Mouse (Mus musculus) brain, embryonic 14.5 days (tissue): ENCODE results near the gene Ston1. TPM values are rescaled to one million over a fixed set of nuclear protein-coding genes. Genes with fewer than 3 reads are reported as not detected.
A peak's percentile ranks its signal among the peaks of the same experiment; 100 is the strongest.

Experiments used
- DNase-seq: peaks from one replicate; pipeline ENCODE4 v3.0.0-alpha.2; 2011; ENCODE audit warnings: low read depth
- CTCF ChIP-seq: fragments of 200-500 bp; IDR thresholded peaks from 2 replicates; pipeline ENCODE4 v1.5.1; 2012; ENCODE audit warnings: inconsistent platforms, mild to moderate bottlenecking, moderate library complexity, borderline replicate concordance; ENCODE audit not compliant: insufficient read depth, insufficient read length; ENCODE audit errors: extremely low read depth
- POLR2A ChIP-seq: fragments of 200-500 bp; IDR thresholded peaks from 2 replicates; pipeline ENCODE4 v1.6.1; 2012; ENCODE audit warnings: mild to moderate bottlenecking, inconsistent platforms, borderline replicate concordance; ENCODE audit not compliant: poor library complexity, insufficient read depth, insufficient read length, severe bottlenecking; ENCODE audit errors: extremely low read depth
- polyA plus RNA-seq: library from polyadenylated mRNA; depleted of rRNA; stranded (reverse); fragments of >200 nt; gene quantifications from 2 replicates; pipeline ENCODE4 v1.2.3, GENCODE M21; 2012; rRNA removed

Gene Ston1
- 6.0 and 10.0 TPM in 2 replicates for polyA plus RNA-seq

DNA sequence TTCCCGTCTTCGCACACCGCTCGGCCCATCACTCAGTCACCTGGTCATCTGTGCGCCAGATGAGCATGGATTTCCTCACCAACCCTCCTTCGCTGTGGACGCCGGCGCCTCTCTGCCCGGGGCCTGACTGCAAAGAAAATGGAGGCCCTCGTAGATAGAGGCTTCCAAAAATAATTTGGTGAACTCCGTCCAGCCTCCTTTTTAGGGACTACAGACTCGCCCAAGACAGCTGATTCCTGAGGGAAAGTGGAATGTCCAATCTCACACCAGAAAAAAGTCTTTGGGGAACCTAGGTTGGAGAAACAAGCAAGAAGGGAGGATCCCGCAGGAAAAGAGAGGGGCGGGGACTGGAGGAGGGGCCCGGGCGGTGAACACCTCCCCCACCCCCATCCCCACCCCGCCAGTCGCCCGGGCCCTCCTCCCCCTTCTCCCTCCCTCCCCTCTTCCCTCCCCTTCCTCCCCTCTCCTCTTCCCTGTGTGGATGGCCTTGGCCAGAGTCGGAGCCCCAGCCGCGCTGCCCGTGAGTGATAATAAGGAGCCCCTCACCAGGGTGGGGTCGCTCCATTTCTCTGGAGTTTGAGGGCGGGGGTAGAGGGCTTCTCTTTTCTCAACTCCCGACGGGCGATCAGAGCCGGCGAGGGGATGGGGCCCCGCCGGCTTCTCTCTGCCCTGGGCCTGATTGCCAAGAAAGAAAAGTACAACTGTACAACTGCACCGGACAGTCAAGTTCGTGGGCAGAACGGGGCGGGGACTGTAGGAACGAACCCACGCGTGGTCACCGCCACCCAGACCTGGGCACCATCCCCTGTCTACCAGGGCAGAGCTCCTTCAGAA is at the start of gene Ston1:
TSS of gene Ston1 (plus strand) at position 463 of the 834 bp plus-strand sequence.
- TF ChIP-seq CTCF = no peak
- no peak for TF ChIP-seq POLR2A
- DNase-seq = peak; percentile 81

DNA sequence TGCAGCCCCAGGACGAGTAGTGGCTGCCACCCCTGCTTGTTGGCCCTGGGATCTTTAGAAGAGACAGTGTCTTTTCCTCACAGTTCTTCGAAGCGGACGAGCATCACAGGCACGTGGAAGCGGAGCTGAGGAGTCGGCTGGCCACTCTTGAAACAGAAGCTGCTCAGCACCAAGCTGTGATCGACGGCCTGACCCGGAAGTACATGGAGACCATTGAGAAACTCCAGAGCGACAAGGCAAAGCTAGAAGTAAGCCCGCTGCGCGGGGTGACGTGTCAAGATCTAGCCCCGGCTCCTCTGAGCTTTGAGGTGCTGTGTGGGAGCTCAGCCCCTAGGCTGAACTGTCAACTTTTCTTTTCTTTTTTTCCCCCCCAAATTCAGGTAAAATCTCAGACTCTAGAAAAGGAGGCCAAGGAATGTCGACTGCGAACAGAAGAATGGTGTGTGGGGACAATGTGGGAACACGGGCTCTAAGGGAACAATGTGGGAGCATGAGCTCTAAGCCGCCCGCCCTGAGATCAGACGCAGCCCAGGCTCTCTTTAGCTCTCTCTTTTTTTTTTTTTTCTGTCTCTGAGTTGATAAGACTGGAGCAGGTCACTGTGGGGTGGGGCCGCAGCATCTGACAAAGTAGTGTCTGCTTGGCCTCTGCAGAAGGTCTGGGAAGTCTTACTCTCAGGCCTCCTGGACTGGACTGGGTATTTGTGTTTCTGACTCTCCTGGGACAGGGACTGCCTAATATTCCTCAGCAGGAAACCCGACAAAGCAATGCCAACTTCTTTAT is 47.9 kb upstream of the Ston1 start:
- TF ChIP-seq POLR2A = no peak
- DNase-seq = no peak

DNA sequence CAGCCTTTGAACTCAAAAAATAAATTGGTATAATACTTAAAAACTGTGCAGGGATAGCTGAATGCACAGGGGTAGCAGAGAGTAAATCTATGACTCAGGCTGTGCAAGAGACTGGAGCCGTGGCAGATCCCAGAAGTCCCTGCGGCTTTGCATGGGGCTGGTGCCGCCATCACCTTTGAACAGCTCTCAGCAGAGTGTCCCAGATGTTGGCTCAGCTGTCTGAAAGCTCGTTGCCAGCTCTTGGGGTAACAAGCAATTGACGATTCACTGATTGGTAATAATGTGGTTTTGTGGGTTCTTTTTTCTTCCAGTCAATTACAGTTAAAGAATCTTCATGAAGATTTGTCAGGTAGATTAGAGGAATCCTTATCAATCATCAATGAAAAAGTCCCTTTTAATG is 47.1 kb upstream of the Ston1 start:
- no peak for DNase-seq
- TF ChIP-seq CTCF (no peak), POLR2A (no peak)

DNA sequence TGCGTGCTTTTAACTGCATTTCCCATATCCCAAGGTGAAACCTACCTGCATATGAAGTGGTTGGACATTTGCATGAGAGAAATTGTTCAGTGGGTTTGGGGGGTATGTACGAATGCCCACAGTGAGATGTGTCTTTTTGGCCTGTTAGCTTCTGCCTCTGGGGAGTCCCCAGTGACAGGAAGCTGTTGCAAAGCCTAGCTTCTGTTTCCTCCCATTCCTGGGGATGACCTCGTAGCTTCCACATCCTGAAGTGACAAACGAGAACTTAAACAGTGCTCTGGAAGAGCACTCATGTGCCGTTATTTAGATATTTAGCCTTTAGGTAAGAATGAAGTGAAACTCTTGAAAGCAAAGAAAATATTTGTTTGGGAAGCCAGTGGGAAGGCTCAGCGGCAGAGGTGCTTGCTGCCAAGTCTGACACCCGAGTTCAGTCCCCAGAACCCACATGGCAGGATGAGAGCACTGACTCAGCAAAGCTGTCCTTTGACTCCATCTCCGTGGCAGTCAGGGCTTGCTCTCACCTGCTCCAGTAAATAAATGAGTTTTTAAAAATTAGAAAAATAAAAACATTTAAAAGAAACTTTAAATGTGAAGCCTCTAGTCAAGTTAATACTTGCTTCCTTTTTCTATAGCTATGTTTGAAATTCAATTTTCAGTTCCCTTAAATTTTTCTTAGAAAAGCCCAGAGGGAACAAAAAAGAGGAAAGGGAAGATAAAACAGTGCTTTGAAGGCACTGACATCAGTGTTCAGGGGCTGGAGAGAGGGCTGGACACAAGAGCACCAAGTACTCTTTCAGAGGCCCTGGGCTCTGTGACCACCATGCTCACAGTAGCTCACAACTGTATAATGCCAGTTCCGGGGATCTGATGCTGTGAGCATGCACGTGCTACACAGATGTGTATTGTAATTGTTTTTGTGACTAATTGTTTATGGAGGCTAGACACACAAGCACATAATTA is 46.2 kb upstream of the Ston1 start:
- TF ChIP-seq POLR2A = no peak
- no peak for TF ChIP-seq CTCF
- no peak for DNase-seq

DNA sequence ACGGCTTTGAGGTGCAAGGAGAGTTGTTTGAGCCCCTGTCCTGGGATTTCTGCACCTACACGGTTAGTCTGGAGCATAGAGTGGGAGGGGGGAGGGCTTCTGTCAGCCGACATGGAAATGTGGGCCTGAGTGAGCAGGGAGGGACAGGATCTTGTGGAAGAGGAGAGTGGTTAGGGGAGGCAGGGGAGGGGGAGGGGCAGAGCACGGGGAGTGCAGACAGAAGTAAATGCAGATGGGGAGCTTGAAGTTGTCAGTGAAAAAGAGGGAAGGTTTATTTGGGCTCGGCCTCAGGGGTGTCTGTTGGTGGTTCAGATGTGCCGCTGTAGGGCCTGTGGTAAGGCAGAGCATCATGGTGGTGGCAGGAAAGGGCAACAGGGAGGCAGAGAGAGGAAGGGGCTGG is 44.9 kb upstream of the Ston1 start:
- DNase-seq = no peak
- no peak for TF ChIP-seq POLR2A
- no peak for TF ChIP-seq CTCF

DNA sequence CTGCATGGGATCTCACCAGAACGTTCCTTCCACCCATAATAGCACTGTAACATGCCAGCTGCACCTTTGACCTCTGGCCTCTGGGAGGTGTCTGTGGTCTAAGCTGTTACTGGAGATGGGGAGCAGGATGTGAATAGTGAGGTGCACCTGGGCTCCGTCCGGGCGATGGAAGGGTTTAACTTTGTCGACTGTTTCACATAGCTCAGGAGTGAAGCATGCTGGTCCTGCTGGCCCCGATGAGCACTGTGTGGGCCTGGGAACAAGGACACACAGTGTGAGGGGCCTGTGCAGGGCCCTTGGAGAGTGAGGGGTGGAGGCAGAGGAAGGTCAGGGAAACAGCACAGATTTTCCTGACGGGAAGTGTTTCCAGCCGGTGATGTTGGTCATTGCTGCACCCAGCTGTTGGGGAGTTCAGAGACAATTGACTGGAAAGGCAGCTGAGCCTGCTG is 44.5 kb upstream of the Ston1 start:
- no peak for DNase-seq
- TF ChIP-seq POLR2A = no peak
- no peak for TF ChIP-seq CTCF

DNA sequence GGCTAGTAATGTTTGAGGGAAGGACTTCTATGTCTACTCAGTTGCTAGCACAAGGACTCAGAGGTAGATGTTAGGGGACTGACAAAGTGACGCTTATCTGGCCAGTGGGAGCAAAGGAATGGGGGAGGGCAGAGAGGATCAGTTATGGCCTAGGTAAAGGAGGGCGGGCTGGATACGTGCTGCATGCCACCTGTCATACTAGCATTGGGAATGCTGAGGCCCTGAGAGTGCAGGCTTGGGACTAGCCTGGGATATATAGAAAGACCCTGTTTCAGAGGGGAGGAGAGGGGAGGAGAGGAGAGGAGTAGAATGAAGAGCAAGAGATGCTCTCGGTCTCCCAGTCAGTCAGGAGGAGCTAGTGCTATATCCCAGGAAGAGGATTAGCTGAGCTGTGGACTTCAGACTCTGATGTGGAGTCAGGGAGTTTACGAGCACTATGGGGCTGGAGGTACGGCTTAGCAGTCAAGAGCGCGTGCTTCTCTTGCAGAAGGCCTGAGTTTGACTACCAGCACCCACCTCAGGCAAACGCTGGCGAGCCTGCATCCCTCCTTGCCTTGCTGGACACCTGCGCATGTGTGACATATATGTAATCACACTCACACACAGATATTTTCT is 43.9 kb upstream of the Ston1 start:
- no peak for DNase-seq

DNA sequence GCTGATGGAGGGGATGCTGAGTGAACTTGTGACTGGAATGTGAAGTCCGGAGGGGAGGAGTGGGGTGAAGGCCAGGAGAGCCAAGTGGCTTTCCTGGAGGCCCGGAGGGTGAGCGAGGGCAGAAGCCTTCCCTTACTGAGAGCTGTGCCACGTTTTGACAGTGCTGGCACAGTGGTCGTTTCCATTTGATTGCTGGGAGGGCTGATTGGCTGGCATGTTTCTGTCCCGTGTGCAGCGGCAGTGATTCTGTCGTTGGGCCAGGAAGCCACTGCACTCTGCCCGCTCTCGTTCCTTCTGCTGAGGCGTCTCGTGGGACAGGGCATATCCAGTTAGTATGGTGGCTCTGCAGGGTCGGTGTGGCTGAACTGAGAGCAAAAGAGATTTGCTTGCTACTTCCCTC is 41.3 kb upstream of the Ston1 start:
- DNase-seq = peak; percentile 20
- TF ChIP-seq POLR2A (no peak), CTCF (no peak)

More for the DNA sequence above, 43.9 kb upstream of the Ston1 start:
- no peak for TF ChIP-seq CTCF
- TF ChIP-seq POLR2A = no peak

DNA sequence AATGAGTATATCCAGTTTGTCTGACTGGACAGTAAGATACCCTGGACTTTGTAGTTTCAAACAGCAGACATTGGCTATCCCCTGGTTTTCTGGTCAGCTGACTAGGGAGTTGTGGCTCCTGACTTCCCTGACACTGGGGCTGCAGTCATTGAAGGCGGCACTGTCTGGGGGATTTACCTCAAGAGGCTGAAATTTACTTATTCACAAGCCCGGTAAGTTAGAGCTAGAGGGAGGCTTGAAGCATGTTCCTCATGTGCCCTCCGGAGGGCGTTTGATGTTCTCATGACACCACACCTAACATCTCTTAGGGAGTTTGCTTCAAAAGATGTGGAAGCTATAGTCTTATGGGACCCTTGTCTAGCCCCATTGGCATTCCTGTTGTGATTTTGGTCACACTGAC is 40.8 kb upstream of the Ston1 start:
- no peak for DNase-seq
- TF ChIP-seq POLR2A (no peak), CTCF (no peak)

DNA sequence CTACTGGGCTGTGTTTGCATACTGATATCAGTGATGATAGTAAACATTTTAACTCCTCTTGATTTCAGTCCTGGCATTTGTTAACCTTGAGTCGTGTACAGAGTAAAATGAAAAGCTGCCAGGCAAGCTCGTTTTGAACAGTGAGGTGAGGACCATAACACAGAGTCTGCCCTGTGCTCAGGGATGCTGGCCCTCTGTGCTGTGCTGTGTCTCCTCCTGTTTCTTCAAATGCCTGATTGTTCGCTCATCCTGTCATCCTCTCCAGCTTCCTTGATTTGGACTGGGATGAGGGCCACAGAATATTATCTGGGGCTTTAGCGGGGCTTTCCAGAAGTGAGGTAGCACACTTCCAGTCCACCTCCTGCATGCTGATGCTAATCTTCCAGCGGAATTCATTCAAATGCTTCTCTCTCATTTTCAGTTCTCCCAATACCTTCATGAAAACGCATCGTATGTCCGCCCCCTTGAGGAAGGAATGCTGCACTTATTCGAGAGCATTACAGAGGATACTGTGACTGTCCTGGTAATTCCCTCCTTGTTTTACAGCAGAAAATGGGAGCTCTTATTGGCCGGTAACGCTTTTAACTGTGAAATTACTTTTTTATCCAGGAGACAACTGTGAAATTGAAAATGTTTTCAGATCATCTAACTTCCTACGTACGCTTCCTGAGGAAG is 39.2 kb upstream of the Ston1 start:
- TF ChIP-seq POLR2A = no peak
- TF ChIP-seq CTCF = peak; percentile 65; the same call in 1 of the 2 replicates
- peak; percentile 89 for DNase-seq

DNA sequence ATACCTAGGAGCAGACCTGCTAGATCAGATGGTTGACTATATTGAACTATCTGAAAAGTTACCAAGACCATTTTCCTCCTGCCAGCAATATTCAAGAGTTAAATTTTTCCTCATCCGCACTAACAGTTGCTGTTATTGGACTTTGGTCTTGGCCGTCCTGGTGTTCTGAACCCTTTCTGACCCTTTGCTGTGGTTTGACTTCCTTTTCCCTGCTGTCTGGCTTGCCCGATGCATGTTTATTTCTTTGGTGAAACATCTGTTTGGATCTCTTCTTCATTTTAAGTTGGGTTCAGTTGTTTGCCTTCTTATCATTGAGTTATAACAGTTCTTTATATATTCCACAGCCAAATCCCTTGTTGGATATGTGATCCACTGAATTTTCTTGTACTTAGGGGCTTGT is 33.9 kb upstream of the Ston1 start:
- no peak for DNase-seq
- no peak for TF ChIP-seq POLR2A
- TF ChIP-seq CTCF = no peak
